Mouse (Mus musculus) olfactory bulb, adult 2 months (tissue): ENCODE data around the gene Gm11639.

Experiments
- CTCF ChIP-seq: fragments of 200-500 bp; IDR thresholded peaks from 2 replicates; pipeline ENCODE4 v1.5.1; 2012; ENCODE audit warnings: low read depth, mild to moderate bottlenecking, low read length, moderate library complexity; ENCODE audit not compliant: insufficient read depth
- POLR2A ChIP-seq: fragments of 200-500 bp; IDR thresholded peaks from 2 replicates; pipeline ENCODE4 v1.6.1; 2012; ENCODE audit warnings: mild to moderate bottlenecking, low read depth, low read length, moderate library complexity; ENCODE audit not compliant: insufficient read depth

DNA sequence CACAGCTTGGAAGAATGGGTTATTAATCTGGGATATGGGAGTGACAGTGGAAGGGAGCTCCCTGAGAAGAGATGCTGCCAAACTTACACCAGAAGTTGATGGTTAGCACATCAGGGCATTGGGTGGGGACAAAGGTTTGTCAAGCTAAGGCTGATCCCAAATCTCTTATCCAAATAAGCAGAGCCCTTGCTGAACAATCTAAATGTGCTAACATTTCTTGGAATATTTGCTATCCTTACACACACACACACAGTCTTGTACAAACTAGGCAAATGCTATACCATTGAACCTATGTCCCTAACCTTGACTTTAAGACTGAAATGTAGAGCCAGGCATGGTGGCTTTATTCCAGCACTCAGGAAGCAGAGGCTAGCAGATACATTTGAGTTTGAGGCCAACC is 458.1 kb downstream of the Gm11639 start:
- TF ChIP-seq CTCF (no peak), POLR2A (no peak)
